Mouse (Mus musculus): ENCODE measurements around the gene Pi4kb.

Pi4kb gene

GRCm38 (mm10) chr3:94953764-94954616, 20.5 kb upstream of the Pi4kb start, which contains the start of gene Rfx5:
Gene Rfx5 (plus strand): TSS chr3:94954075.
- peak; percentile 98 for DNase-seq (ENCODE audit: low read depth, low spot score)

GRCm38 (mm10) chr3:94958295-94958694, 16.2 kb upstream of the Pi4kb start:
- no peak for DNase-seq (ENCODE audit: low read depth, low spot score)

DNA sequence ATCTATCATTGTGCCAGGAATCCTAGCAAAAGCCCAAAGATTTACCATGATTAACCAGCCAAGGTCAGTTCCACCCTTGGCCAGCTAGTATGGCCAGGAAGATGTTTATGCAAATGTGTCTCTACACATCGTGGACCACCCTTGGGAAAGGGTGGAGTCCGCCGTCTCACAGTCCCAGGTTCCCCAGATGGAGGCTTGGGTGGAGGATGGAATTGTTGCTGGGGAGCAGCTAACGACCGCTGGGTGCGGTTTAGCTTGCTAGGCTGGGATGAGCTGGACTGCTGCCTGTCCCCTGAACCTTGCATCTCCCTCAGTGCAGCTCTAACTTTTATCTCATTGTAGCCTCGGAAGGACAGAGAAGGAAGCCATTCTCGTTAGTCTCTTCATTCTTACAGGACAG, 14.7 kb upstream of the Pi4kb start:
- DNase-seq (ENCODE audit: low read depth, low spot score), result peak; percentile 59

DNA sequence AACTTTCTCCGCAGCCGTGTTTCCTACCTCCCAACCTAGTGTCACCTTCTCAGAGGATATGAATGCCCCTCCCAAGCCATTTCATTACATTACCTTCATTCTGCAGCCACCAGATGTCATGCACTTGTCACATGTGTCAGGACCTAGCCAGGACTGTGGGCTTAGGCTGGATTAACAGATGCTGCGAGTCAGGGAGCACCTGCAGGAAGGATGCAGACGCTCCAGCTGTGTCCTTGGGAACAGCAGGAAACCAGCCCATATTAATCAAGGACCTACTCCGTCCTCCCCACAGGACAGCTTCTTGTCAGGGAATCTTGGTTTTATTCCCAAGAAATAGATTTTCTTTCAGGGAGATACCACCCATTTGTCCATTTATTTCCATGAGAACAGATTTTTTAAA, 14.2 kb upstream of the Pi4kb start:
- DNase-seq (ENCODE audit: low read depth, low spot score), result peak; percentile 54

- no peak for DNase-seq (ENCODE audit: low read depth, low spot score)
Measured at GRCm38 (mm10) chr3:94964989-94965388, 9.5 kb upstream of the Pi4kb start.

GRCm38 (mm10) chr3:94965878-94966277, 8.7 kb upstream of the Pi4kb start:
- no peak for DNase-seq (ENCODE audit: low read depth, low spot score)

DNA sequence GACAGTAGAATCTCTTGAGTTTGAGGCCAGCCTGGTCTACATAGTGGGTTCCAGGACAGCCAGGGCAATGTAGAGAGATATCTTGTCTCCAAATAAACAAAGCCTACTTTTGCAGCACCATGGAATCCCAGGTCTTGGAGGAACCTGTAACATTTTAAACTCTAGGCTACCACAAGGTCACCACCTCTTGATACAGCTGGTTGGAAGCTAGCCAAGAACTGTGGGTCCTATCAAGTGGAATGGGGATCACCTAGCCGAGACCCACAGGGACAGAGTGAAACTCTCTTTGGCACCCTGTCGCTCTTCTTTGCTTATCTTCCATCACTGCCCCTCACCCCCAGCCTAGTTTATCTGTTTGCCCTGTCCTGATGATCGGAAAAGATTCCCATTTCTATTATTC, 2.0 kb upstream of the Pi4kb start:
- no peak for DNase-seq (ENCODE audit: low read depth, low spot score)

- DNase-seq (ENCODE audit: low read depth, low spot score), result no peak
Measured at GRCm38 (mm10) chr3:94973620-94974019, 911 bp upstream of the Pi4kb start.

DNA sequence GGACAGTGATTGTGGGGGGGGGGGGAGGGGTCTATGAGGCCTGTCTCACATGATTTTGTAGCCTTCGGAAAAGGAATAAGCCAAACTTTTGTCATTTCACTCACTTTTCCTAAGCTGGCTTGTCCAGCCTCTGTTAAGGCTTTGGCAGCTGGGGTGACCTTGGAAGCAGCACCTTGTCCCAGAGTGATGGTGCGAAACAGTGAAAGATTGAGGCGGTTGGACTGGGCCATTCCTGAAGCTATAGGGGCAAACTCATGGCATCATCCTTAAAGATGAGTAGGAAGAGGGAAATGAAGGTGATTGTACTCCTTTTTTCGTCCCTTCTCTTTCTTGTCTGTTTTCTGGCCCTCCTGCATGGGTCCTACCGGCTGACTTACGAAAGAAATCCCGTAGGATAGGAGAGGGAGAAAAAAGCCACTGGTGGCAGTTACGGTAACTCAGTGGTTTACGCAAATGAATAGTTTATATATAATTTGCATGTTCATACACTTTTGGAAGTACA, 454 bp upstream of the Pi4kb start:
- DNase-seq (ENCODE audit: low read depth, low spot score), result no peak

DNA sequence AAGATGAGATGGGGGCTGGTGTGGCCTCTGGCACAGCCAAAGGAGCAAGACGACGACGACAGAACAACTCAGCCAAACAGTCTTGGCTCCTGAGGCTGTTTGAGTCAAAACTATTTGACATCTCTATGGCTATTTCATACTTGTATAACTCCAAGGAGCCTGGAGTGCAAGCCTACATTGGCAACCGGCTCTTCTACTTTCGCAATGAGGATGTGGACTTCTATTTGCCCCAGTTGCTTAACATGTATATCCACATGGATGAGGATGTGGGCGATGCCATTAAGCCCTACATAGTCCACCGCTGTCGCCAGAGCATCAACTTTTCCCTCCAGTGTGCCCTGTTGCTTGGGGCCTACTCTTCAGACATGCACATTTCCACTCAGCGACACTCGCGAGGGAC, 9.8 kb downstream of the Pi4kb start:
- DNase-seq (ENCODE audit: low read depth, low spot score), result no peak

- DNase-seq (ENCODE audit: low read depth, low spot score), result no peak
Measured at GRCm38 (mm10) chr3:94985513-94985912, 11.0 kb downstream of the Pi4kb start.

GRCm38 (mm10) chr3:94987578-94987977, 13.0 kb downstream of the Pi4kb start:
- DNase-seq (ENCODE audit: low read depth, low spot score), result no peak

DNA sequence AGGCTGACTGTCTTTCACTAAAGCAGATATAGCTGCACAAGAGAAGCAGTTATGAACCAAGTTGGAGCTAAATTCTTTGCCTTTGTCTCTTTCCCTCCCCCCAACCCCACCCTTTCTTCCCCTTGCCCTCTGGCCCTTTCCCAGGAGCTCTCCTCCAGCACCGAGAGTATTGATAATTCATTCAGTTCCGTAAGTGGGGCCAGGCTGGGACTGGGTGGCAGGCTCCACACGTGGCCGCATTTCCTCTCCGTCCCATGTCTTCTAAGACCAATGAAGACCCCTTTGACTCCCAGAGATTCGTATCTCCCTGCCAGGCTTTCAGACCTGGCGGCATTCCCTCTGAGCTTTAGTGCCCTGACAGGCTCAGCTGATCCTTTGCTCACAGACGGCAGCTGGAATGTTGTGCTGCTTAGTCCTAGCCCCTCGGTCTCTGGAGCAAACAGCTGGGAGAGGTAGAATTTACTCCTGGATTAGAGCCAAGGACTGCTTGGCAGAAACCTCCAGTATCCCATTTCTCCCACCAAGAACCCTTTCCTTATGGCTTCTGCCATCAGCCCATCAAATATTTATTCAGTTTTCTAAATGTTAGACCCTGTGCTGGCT, 14.7 kb downstream of the Pi4kb start:
- DNase-seq (ENCODE audit: low read depth, low spot score), result no peak

DNA sequence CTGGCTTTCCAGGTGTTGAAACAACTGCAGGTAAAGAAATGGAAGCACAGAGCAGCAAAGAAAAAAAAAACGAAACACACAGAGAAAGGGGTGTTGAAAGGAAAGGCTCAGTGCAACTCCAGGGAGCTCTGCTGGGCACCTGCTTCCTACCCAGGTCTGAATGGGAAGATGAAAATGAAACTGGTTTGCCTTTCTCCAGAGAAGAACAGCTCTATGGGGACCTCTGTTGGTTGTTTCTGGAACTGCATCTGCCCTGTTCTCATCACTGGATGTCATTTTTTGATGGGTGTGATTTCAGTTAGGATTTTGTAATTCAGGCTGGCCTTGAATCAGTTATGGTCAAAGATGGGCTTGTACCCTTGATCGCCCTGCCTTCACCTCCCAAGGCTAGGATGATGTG, 22.4 kb downstream of the Pi4kb start:
- peak; percentile 47 for DNase-seq (ENCODE audit: low read depth, low spot score)

DNA sequence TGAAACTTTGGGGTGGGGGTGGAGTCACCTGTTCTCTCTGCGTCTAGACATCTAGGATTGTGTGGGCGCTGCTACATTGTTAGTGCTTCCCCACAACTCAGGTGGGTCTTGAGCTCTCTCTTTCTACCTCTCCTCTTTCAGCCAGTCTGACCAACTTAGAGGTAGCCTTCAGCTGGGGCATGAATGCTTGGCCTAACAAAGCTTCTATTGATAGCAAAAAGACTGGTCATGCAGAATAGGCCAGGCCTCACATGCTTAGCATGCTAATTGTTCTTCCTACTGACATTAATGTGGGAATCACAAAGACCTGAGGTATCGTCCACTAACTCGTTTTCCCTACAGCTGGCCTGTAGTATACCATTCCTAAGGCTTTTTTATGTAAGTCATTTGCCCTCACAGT, 28.0 kb downstream of the Pi4kb start:
- DNase-seq (ENCODE audit: low read depth, low spot score), result no peak

- DNase-seq (ENCODE audit: low read depth, low spot score), result no peak
Measured at GRCm38 (mm10) chr3:95003273-95003672, 28.7 kb downstream of the Pi4kb start.

GRCm38 (mm10) chr3:95005651-95006050, 31.1 kb downstream of the Pi4kb start:
- DNase-seq (ENCODE audit: low read depth, low spot score), result no peak

DNA sequence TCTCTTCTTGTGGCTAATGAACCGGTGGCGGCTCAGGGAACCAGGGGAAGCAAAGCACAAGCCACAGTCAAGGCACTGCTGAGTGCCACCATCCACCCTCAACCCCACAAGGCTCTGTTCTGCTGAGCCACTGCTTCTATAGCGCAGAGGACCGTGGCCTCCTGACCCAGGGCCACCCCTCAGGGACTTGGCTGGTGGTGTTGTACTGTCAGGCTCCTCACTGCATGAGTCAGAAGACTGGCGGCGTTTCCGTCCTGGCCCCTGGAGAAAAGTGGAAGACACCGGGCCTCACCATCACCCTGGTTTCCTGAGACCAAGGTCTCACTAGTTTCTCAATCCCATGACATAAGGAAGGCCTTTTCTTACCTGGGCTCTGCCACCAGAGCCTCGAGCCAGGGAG, 33.2 kb downstream of the Pi4kb start:
- DNase-seq (ENCODE audit: low read depth, low spot score), result no peak

- DNase-seq (ENCODE audit: low read depth, low spot score), result no peak
Measured at GRCm38 (mm10) chr3:95010396-95010795, 35.9 kb downstream of the Pi4kb start.

GRCm38 (mm10) chr3:95012982-95013381, 38.5 kb downstream of the Pi4kb start:
- no peak for DNase-seq (ENCODE audit: low read depth, low spot score)

GRCm38 (mm10) chr3:95013699-95014427, 39.3 kb downstream of the Pi4kb start:
- DNase-seq (ENCODE audit: low read depth, low spot score), result peak; percentile 41

- DNase-seq (ENCODE audit: low read depth, low spot score), result peak; percentile 47
Measured at GRCm38 (mm10) chr3:95014428-95015151, 40.1 kb downstream of the Pi4kb start.
